Mouse (Mus musculus): ENCODE measurements at regions not wholly inside any gene's neighbourhood (a gene's known extent, or its start where the extent isn't known, plus 50 kb on each side); places are given as distances from the start of the nearest gene placed in this dataset.

DNA sequence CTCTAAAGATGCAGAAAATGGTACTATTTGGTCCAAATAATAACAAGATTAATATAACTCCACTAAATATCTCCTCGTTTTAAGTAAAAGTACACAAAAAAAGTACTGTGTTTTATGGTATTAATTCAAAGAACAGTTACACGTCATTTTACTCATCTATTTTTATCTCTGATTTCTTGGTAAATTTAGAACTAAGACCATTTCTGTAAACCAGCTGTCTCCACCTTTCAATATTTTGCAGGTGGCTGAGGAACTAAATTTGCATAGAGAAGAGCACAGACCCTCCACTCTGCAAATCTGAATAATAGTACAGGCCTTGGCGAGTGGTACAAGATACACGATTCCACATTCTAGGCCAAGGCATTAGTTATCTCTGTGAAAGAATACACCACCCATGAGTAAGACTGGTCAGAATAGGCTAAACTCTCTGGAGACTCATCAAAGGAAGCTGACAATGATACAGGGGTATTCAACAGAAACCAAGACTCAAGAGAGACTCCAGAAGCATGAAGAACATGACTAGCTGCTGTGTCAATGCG is 191.5 kb upstream of the Intu start:
- TF ChIP-seq CTCF (IDR thresholded peaks at IDR 0.05; ENCODE audit: low read depth) (no peak), EP300 (optimal IDR thresholded peaks at IDR 0.05) (no peak)

Measured in stomach, postnatal 0 days (tissue).